ENCODE assay signal across 16 mouse cellular contexts in genomic region chr3:58399931-58400330, GRCm38 (mm10).
"Had no signal": no experiment of that assay in that cellular context is flagged by ENCODE, and none has a peak within 500 bp of the region (broad histone marks: within the 10 kb centered on the region; RNA-seq: fewer than 3 reads in every experiment).

No protein-coding gene starts in this region.

- H3K27ac ChIP-seq: layer of hippocampus, adult 2 months; limb, embryonic 13.5 days; liver, embryonic 15.5 days; midbrain, embryonic 10.5 days; neural tube, embryonic 15.5 days had no signal

- H3K4me1 ChIP-seq: limb, embryonic 13.5 days; liver, embryonic 15.5 days; midbrain, embryonic 10.5 days; neural tube, embryonic 15.5 days had no signal

- DNase-seq: kidney, postnatal 10 days; kidney, postnatal 4 days; left cerebral cortex, postnatal 4 days; lung, adult 2 months; lung, postnatal 36 days; midbrain, embryonic 14.5 days; right cerebral cortex, postnatal 4 days; spleen, adult 18-20 months; thymus, adult 18-20 months; thymus, postnatal 14 days had no signal

- H3K4me3 ChIP-seq: layer of hippocampus, adult 2 months; limb, embryonic 13.5 days; liver, embryonic 15.5 days; midbrain, embryonic 10.5 days; myocyte; neural tube, embryonic 15.5 days had no signal
